Mouse (Mus musculus) bone marrow macrophage, adult 2 months (primary cell): Measurements from ENCODE around the gene Slc25a11. TPM values are rescaled to one million over a fixed set of nuclear protein-coding genes. Genes with fewer than 3 reads are reported as not detected.

Experiments used
- H3K27ac ChIP-seq: 2 replicates; pipeline ENCODE4 v1.5.1; 2012; ENCODE audit warnings: low read depth, low read length; ENCODE audit not compliant: insufficient read depth
- H3K4me1 ChIP-seq: 2 replicates; pipeline ENCODE4 v1.6.1; 2012; ENCODE audit warnings: low read length; ENCODE audit not compliant: control insufficient read depth, insufficient read depth
- H3K4me3 ChIP-seq: 2 replicates; pipeline ENCODE4 v1.5.1; 2012; ENCODE audit warnings: mild to moderate bottlenecking, low read length, moderate library complexity; ENCODE audit not compliant: insufficient read depth
- CTCF ChIP-seq: IDR thresholded peaks from 2 replicates; pipeline ENCODE4 v1.5.1; 2012; ENCODE audit warnings: low read depth, mild to moderate bottlenecking, low read length, moderate library complexity
- POLR2A ChIP-seq: IDR thresholded peaks from 2 replicates; pipeline ENCODE4 v1.6.1; 2012; ENCODE audit warnings: mild to moderate bottlenecking, low read depth, low read length, borderline replicate concordance
- polyA plus RNA-seq: library from polyadenylated mRNA; stranded (reverse); fragments of >200 nt; gene quantifications from 2 replicates; pipeline ENCODE4 v1.2.4, GENCODE M21; 2012; ENCODE audit not compliant: missing spikeins, insufficient read depth, insufficient read length

The Slc25a11 gene
- polyA plus RNA-seq, 1 experiment = 110 TPM

DNA sequence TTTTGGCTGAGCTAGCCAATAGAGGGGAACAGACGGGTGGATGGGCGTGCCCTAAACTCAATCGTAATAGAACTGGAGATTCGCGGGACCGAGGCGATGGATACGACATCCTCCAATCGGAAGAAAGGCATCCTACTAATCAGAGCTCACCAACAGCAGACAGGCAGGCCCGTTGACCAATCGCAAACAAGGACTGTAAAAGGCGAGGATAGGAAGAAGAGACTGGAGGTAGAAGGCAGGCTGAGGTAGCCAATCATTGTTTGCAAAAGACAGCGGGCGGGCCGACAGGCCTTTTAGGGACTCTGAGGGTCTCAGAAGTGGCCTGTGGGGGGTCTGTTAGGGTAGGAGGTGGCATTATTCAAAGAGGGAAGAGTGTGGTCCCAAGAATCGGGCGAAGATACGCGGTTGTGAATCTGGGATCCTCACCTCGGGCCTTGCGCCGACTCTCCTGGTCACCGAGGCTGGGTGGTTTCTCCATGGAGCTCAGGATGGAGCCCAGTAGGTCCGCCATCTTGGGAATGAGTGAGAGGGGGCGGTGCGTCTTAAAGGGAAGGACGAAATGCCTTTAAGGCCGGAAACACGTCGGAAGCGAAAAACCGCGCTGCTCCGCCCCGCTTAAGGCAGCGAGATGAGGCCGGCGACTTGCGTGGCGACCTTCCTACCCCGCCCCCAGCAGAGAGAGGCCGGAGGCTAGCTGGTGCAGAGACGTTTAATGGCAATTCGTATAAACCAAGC lies 21.7 kb upstream of the Slc25a11 start, which contains the start of gene Spag7:
Spag7 (minus strand) TSS at position 646 of the 735 bp plus-strand sequence.
- Histone ChIP-seq H3K4me3 (peak within 1 kb of the TSS; percentile 69), H3K27ac (peak within 1 kb of the TSS; percentile 99), H3K4me1 (peaks cover 38% of the 10 kb centered on the region)
- TF ChIP-seq CTCF (no peak), POLR2A (no peak)

- no peak for TF ChIP-seq CTCF
- TF ChIP-seq POLR2A = no peak
- H3K4me1 ChIP-seq = peaks cover 38% of the 10 kb centered on the region
Observed at GRCm38 (mm10) chr11:70668335-70668770, 21.1 kb upstream of the Slc25a11 start.

DNA sequence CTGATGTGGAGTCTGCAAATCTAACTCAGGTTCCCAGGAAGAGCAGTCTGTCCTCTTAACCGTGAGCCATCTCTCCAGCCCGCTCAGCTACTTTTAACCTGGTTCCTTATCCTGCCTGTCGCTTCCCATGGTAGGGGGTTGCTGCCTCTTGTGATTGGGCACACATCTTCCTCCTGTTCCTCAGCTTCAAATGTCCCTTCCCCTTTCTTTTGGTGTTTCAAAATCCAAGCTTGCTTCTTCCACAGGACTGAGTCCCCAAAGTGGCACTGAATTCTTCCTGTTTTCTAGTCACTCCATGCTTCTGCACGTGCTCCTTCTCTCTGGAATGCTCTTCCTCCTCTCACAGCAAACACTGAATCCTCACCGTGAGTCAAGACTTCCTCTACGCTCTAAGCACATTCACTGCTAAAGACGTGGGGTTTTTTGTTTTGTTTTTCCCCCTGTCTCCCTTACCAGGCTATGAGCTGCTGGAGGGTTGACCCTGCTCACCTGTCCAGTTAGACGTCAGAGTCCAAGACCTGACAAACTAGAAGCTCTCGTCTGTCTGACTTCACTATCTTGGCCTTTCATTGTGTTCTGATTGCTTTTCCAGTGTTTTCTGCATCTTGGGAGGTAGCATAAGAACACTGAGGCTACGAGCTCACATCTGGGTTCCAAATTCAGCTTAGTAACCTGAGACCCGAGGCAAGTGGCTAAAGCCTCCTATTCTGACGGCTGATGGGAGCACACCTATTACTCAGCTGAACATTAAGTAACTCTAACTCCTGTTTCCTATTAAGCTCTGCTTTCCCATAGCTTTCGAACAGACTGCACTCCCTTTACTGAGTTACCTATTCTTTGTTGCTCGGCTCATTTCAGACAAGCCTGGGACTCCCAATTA lies 20.2 kb upstream of the Slc25a11 start:
- Histone ChIP-seq H3K4me3 (peak overlapping the region; percentile 61), H3K27ac (peak overlapping the region; percentile 99), H3K4me1 (peaks cover 42% of the 10 kb centered on the region)
- no peak for TF ChIP-seq POLR2A
- no peak for TF ChIP-seq CTCF

More at GRCm38 (mm10) chr11:70668335-70668770, 21.1 kb upstream of the Slc25a11 start:
- Histone ChIP-seq H3K27ac (peak overlapping the region; percentile 99), H3K4me3 (peak overlapping the region; percentile 61)

DNA sequence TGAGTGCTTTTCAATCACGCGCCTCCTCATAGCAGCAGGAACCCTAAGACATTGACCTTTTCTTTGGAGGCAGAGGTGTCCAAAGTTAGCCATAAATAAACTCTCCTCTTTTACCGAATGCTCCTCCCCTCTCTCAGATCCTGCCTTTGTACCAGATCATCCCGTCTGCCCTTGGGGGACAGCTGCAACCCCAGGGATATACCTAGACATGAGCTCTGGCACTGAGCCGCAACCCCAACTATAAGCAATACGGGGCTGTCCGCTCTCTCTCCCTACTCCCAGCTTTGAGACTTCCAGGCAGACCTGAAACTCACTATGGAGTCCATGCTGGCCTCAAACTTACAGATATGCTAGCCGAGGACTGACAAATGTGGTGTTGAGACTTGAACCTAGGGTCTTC lies 19.4 kb upstream of the Slc25a11 start:
- peak overlapping the region; percentile 61; the same call in 1 of the 2 replicates for H3K4me3 ChIP-seq

DNA sequence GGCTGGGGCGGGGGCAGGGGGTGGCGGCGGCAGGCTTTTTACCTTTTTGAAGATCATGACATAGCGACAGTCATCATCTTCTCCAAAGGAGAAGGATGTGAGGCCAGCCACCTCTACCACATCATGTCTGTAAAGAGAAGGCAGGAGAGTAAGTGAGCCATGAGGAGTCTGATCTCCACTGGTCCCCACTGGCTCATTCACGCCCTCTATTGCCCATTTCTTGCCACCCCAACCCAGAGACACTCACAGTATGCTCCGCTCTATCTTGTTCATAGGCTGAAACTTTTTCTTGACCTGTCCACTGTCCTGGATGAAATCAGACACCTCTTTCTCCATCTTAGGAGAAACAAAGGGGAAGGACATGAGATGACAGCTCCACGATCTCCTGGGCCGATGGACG lies 17.5 kb upstream of the Slc25a11 start:
- Histone ChIP-seq H3K4me3 (no peak overlapping the region), H3K4me1 (peaks cover 22% of the 10 kb centered on the region)
- TF ChIP-seq POLR2A (no peak), CTCF (no peak)

More for the DNA sequence above, 19.4 kb upstream of the Slc25a11 start:
- Histone ChIP-seq H3K27ac (peak overlapping the region; percentile 99), H3K4me1 (peaks cover 36% of the 10 kb centered on the region)
- TF ChIP-seq CTCF = no peak
- TF ChIP-seq POLR2A = no peak

GRCm38 (mm10) chr11:70663957-70664356 lies 16.7 kb upstream of the Slc25a11 start:
- no peak for TF ChIP-seq POLR2A
- no peak for TF ChIP-seq CTCF
- Histone ChIP-seq H3K27ac (no peak overlapping the region), H3K4me3 (no peak overlapping the region), H3K4me1 (peaks cover 29% of the 10 kb centered on the region)

More for the DNA sequence above, 17.5 kb upstream of the Slc25a11 start:
- no peak overlapping the region for H3K27ac ChIP-seq

GRCm38 (mm10) chr11:70663101-70663500 lies 15.8 kb upstream of the Slc25a11 start:
- no peak overlapping the region for H3K27ac ChIP-seq
- no peak overlapping the region for H3K4me3 ChIP-seq
- H3K4me1 ChIP-seq = peaks cover 37% of the 10 kb centered on the region
- TF ChIP-seq POLR2A (no peak), CTCF (no peak)

DNA sequence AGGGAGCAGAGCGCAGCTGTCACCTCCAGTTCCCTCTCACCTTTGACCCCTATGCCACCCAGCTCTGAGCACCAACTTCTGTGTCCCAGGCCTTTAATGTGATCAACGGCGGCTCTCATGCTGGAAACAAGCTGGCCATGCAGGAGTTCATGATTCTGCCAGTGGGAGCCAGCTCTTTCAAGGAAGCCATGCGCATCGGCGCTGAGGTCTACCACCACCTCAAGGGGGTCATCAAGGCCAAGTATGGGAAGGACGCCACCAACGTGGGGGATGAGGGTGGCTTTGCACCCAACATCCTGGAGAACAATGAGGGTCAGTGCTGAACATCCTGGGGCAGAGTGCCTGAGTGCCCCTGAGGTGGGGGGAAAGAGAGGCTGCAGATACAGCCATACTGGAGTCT lies 13.3 kb upstream of the Slc25a11 start:
- H3K4me1 ChIP-seq = peaks cover 38% of the 10 kb centered on the region
- H3K4me3 ChIP-seq = no peak overlapping the region
- TF ChIP-seq POLR2A (no peak), CTCF (no peak)
- H3K27ac ChIP-seq = no peak overlapping the region

GRCm38 (mm10) chr11:70658942-70659341 lies 11.7 kb upstream of the Slc25a11 start:
- H3K27ac ChIP-seq = no peak overlapping the region
- no peak for TF ChIP-seq POLR2A
- TF ChIP-seq CTCF = no peak
- H3K4me1 ChIP-seq = peaks cover 38% of the 10 kb centered on the region
- no peak overlapping the region for H3K4me3 ChIP-seq
